Mouse (Mus musculus) liver, adult 2 months (tissue): Measurements from ENCODE around the gene Polr2h.

Experiments
- CTCF ChIP-seq: fragments of 200-500 bp; IDR thresholded peaks from 2 replicates; pipeline ENCODE4 v1.5.1; 2011; ENCODE audit warnings: low read depth, low read length, control low read depth
- POLR2A ChIP-seq: fragments of 200-500 bp; IDR thresholded peaks from 2 replicates; pipeline ENCODE4 v1.6.1; 2011; ENCODE audit warnings: low read length, control low read depth; ENCODE audit not compliant: insufficient read depth; ENCODE audit errors: extremely low read depth

DNA sequence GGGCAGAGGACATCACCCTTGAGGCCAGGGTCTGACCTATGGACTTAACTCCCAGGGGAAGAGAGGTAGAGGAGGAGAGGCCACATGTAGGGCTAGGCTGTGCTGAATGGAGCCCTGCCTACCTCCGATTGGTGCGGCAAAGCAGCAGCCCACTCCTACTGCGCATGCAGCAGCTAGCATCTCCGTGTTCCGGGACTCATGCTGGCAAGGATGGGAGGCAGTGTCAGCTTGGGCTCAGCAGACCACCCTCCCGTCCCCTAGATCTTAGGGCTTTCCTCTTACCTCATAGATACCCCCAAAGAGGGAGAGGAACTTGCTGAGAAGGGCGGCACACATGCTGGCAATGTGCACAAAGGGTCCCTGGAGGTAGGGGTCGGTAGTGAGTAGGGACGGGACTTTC is 5.3 kb upstream of the Polr2h start:
- TF ChIP-seq CTCF, result no peak
- TF ChIP-seq POLR2A, result no peak
